Mouse (Mus musculus) gastrocnemius, postnatal 4 days (tissue): ENCODE data around the gene Olfr714. TPM values are rescaled to one million over a fixed set of nuclear protein-coding genes. Genes with fewer than 3 reads are reported as not detected.
"Not testable (repeated sequence)": the region's sequence is repeated elsewhere in the genome, so short reads cannot be mapped to it uniquely, and the experiment has no call there.

Experiments used
- DNase-seq, 2 experiments: peaks; one replicate each; pipeline ENCODE4 v3.0.0; 2021 to 2022; ENCODE audit warnings: low spot score in 2 of 2, mixed read lengths in 2 of 2
- long read RNA-seq, 2 experiments: library from polyadenylated mRNA; stranded (forward); transcript quantifications; one replicate each; pipeline ENCODE4 v2.0.0; 2021
- total RNA-seq, 2 experiments: library from RNA; stranded (reverse); gene quantifications; 2 replicates each; pipeline ENCODE4 v1.2.3; 2021

Olfr714 gene
- not detected for total RNA-seq
- long read RNA-seq, experiment 1: 0 reads
- long read RNA-seq, experiment 2: 0 reads

DNA sequence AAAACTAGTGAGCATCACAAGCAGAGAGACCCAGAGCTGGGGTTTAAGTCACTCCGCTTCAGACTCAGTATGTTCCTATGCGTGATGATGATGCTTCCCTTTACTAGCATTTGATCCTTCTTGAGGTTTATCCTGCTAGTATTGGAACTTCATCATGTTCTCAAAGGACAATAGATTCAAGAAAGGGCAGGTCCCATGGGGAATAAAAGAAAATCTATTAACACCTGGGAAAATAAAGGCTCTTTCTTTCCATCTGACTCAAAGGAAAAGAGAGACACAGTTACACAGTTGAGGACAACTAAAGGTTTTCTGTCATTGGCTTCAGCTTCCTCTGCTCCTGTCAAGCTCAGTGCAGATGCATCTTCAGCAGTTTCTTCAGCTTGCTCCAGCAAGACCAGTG is at the start of gene Olfr714:
Gene Olfr714, plus strand, starts transcription at position 301 of the 400 bp plus-strand sequence.
- DNase-seq: no peak

- no peak for DNase-seq
These were observed 39.9 kb upstream of the Olfr714 start, which contains the start of gene Olfr713 for GRCm38 (mm10) chr7:107030874-107031273. TSS of gene Olfr713 (plus strand) at chr7:107031174.

GRCm38 (mm10) chr7:107039934-107040563 is 30.7 kb upstream of the Olfr714 start:
- DNase-seq: no peak

GRCm38 (mm10) chr7:107043136-107043535 is 27.6 kb upstream of the Olfr714 start:
- no peak for DNase-seq

DNA sequence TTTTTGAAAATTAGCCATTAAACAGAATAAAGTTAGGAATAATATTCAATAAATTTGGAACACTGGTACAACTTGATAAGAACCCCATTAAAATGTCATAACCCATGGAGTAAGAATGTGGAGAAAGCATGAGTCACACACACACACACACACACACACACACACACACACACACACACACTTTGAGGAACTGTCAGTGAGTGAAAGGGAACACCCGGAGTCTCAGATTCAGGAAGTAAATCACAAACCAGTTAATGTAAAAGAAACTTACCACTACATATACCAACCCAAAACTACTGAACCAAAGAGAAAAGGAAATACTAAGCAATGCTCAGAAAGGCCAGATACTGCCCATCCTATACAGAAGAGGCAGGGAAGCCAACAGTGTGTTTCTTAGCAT is 26.4 kb upstream of the Olfr714 start:
- DNase-seq: no peak

- DNase-seq: no peak
These were observed 24.9 kb upstream of the Olfr714 start for GRCm38 (mm10) chr7:107045833-107046232.

- DNase-seq: no peak
These were observed 23.2 kb upstream of the Olfr714 start for GRCm38 (mm10) chr7:107047578-107047977.

DNA sequence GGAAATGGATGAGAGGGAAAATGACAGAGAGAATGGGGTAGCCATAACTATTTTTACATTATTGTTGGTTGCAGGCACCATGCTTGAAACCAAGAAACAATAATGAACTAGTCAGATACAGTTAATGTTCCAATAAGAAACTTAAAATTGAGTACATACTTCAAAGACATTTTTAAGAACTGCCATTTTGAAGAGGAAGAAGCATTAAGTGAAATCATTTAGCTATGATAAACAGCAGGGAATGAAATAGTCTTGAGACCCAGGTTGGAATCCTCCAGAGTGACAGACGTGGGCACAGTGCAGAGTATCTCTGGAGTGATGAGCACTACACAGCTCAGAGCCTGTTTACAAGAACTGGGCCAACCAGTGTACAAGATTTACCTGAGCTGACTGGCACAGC is 22.1 kb downstream of the Olfr714 start, which contains the start of gene Olfr17:
Gene Olfr17, plus strand, starts transcription at position 301 of the 400 bp plus-strand sequence.
- no peak for DNase-seq

DNA sequence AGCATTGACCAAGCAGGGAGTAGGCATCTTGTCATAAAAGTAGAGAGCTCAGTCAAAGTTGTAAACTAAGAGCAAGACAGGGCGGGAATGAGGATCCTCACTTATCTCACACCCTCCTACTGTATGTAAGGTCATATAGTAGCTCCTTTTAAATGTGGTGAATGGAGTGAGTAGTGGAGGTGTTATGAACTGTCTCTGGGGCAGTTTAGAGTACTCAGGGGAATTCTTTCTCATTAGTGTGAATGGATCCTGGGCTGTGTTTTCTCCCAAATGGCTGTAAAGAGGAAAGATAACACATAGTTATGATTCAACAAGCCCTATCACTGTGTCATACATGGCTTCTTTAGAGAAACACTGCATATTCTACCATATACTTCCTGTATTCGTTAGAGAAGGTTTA is 39.5 kb downstream of the Olfr714 start, which contains the start of gene Olfr715b:
Gene Olfr715b, minus strand, starts transcription at position 101 of the 400 bp plus-strand sequence.
- DNase-seq: not testable (repeated sequence)

Other genes with a start within 250 kb of the Olfr714 start
- gene Olfr702, start 237.1 kb upstream of the Olfr714 start, total RNA-seq: not detected
- not detected for gene Olfr703, start 227.6 kb upstream of the Olfr714 start, total RNA-seq
- gene Olfr704, start 207.8 kb upstream of the Olfr714 start, total RNA-seq: not detected
- not detected for gene Olfr705, start 194.1 kb upstream of the Olfr714 start, total RNA-seq
- gene Olfr706, start 182.8 kb upstream of the Olfr714 start, total RNA-seq: not detected
- not detected for gene Olfr707, start 169.7 kb upstream of the Olfr714 start, total RNA-seq
- not detected for gene Olfr1532-ps1, start 163.0 kb upstream of the Olfr714 start, total RNA-seq
- not detected for gene Olfr709-ps1, start 138.8 kb upstream of the Olfr714 start, total RNA-seq
- not detected for gene Olfr710, start 122.7 kb upstream of the Olfr714 start, total RNA-seq
- gene Olfr6, start 107.0 kb upstream of the Olfr714 start, total RNA-seq: not detected
- gene Olfr711, start 95.5 kb upstream of the Olfr714 start, total RNA-seq: not detected
- not detected for gene Olfr2, start 64.9 kb upstream of the Olfr714 start, total RNA-seq
- not detected for gene Olfr713, start 39.8 kb upstream of the Olfr714 start, total RNA-seq
- not detected for gene Olfr17, start 22.2 kb downstream of the Olfr714 start, total RNA-seq
- gene Olfr715b, start 39.4 kb downstream of the Olfr714 start, total RNA-seq: not detected
- gene Olfr715, start 60.1 kb downstream of the Olfr714 start, total RNA-seq: not detected
- gene Olfr716, start 67.3 kb downstream of the Olfr714 start, total RNA-seq: not detected
- gene Nlrp14, start 96.0 kb downstream of the Olfr714 start, total RNA-seq: not detected
- not detected for gene Rbmxl2, start 138.5 kb downstream of the Olfr714 start, total RNA-seq